Mouse (Mus musculus) embryonic facial prominence, embryonic 14.5 days (tissue): ENCODE data around the gene Slc22a14. TPM values are rescaled to one million over a fixed set of nuclear protein-coding genes. Genes with fewer than 3 reads are reported as not detected.

ENCODE experiments used
- ATAC-seq: fragments of 200-750 bp; cut with Nextera tagmentation; 2 replicates; pipeline ENCODE4 v1.8.0; 2017; ENCODE audit warnings: low read depth, moderate number of reproducible peaks, moderate TSS enrichment
- DNase-seq: peaks from one replicate; pipeline ENCODE4 v3.0.0-alpha.2; 2015; ENCODE audit warnings: low spot score
- H3K27ac ChIP-seq: fragments of 300-500 bp; sonication (generic); replicated peaks from 2 replicates; pipeline ENCODE4 v1.5.1; 2014; ENCODE audit warnings: low read depth, mild to moderate bottlenecking, low read length, moderate library complexity
- H3K27me3 ChIP-seq: fragments of 300-500 bp; sonication (generic); replicated peaks from 2 replicates; pipeline ENCODE4 v1.6.1; 2014; ENCODE audit warnings: low read length; ENCODE audit not compliant: control insufficient read depth, insufficient read depth
- H3K36me3 ChIP-seq: fragments of 300-500 bp; sonication (generic); 2 replicates; pipeline ENCODE4 v1.6.1; 2014; ENCODE audit warnings: low read length, mixed read lengths; ENCODE audit not compliant: control insufficient read depth, insufficient read depth
- H3K4me1 ChIP-seq: fragments of 300-500 bp; sonication (generic); 2 replicates; pipeline ENCODE4 v1.6.1; 2014; ENCODE audit warnings: antibody characterized with exemption, low read length; ENCODE audit not compliant: control insufficient read depth, insufficient read depth
- H3K4me2 ChIP-seq: fragments of 300-500 bp; sonication (generic); 2 replicates; pipeline ENCODE4 v1.6.1; 2014; ENCODE audit warnings: low read depth, mild to moderate bottlenecking, low read length, moderate library complexity, mixed read lengths
- H3K4me3 ChIP-seq: fragments of 300-500 bp; sonication (generic); 2 replicates; pipeline ENCODE4 v1.5.1; 2014; ENCODE audit warnings: low read depth, mild to moderate bottlenecking, low read length
- H3K9ac ChIP-seq: fragments of 300-500 bp; sonication (generic); 2 replicates; pipeline ENCODE4 v1.6.1; 2014; ENCODE audit warnings: low read depth, mild to moderate bottlenecking, low read length, moderate library complexity, mixed read lengths
- H3K9me3 ChIP-seq: fragments of 300-500 bp; sonication (generic); 2 replicates; pipeline ENCODE4 v1.6.1; 2016; ENCODE audit warnings: low read length; ENCODE audit not compliant: control insufficient read depth
- WGBS: fragments of 180-500 bp; shearing (Covaris S2); extraction: QIAGEN DNeasy Blood & Tissue Kit; methylation state at CpG from one replicate; pipeline ENCODE4 v1.1.7; 2014; 5-methylcytosine and 5-hydroxymethylcytosine counted together
- polyA plus RNA-seq: library from polyadenylated mRNA; unstranded; fragments of >200 nt; fragmentation: Nextera tagmentation; extraction: Ambion mirVana; gene quantifications from 2 replicates; pipeline ENCODE4 v1.2.1, GENCODE M21; 2014

The Slc22a14 gene
- polyA plus RNA-seq, 1 experiment from 2014 or later, result not detected

DNA sequence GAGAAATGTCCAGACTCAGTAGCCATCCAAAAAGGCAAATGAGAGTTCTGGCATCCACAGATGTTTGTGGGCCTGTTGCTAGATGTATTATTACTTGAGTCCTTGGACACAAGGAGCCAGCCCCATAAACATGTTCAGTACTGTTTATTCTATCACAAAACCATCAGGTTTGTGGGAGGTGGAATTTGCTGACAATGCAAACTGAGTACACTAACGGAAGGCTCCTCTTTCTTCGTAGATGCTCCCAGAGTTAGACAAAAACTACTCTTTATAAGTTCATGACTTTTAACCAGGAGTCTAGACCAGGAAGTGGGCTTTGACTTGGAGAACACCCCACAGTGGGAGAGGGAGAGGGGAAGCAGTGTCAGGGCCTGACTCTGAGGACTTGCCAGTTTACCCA lies 197.7 kb downstream of the Slc22a14 start:
- no peaks in the 10 kb centered on the region for H3K27me3 ChIP-seq
- DNase-seq, result no peak
- WGBS, result 90% methylated on average over 2 of the region's 2 CpGs
- no peaks in the 10 kb centered on the region for H3K36me3 ChIP-seq
- no peak overlapping the region for H3K9ac ChIP-seq
- H3K4me2 ChIP-seq, result no peak overlapping the region
- ATAC-seq, result no peak
- no peaks in the 10 kb centered on the region for H3K9me3 ChIP-seq
- no peaks in the 10 kb centered on the region for H3K4me1 ChIP-seq
- H3K27ac ChIP-seq, result no peak overlapping the region
- H3K4me3 ChIP-seq, result no peak overlapping the region

DNA sequence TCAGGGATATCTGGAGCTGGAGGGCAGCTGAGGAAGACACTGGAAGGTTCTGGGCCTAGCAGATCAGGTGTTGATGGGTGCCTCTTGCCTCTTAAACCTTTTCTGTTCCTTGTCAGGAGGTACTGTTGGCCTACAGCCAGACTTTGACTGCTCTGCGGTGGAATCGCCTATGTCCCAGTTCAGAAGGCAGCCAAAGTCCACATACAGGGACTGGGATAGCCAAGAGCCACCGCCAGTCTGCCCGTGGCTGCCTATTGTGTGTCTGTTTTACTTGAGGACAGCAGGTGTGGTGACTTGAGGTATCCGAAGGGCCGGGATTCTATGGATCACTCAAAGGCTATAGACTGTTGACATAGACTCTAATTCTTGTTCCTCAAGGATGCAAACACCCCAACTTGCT lies 199.8 kb downstream of the Slc22a14 start:
- ATAC-seq (no peak), DNase-seq (no peak)
- H3K4me2 ChIP-seq, result no peak overlapping the region
- no peaks in the 10 kb centered on the region for H3K9me3 ChIP-seq
- no peak overlapping the region for H3K27ac ChIP-seq
- H3K36me3 ChIP-seq, result no peaks in the 10 kb centered on the region
- no peaks in the 10 kb centered on the region for H3K4me1 ChIP-seq
- no peak overlapping the region for H3K9ac ChIP-seq
- 89% methylated on average over 6 of the region's 6 CpGs for WGBS
- H3K4me3 ChIP-seq, result no peak overlapping the region
- no peaks in the 10 kb centered on the region for H3K27me3 ChIP-seq

DNA sequence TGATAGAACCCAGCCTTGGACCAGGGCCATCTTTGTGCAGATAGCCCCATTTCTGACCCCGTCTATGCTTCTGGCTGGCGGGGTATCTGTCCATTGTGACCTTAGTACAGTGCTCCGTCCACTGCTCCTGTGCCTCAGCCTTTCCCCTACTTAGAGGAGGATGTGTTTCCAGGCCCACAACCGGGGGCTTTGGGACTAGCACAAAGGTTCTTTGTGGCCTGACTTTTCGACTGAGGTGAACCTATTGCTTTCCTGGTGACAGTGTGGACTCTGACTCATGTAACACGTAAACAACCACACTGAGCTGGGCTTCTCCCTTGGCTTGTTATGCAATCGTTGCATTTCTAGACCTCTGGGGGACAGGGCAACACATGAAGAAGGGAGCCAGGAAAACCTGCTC lies 200.6 kb downstream of the Slc22a14 start:
- Histone ChIP-seq H3K27ac (no peak overlapping the region), H3K9ac (no peak overlapping the region), H3K4me3 (no peak overlapping the region), H3K36me3 (no peaks in the 10 kb centered on the region), H3K27me3 (no peaks in the 10 kb centered on the region), H3K9me3 (no peaks in the 10 kb centered on the region), H3K4me1 (no peaks in the 10 kb centered on the region), H3K4me2 (no peak overlapping the region)
- ATAC-seq, result no peak
- WGBS, result 78% methylated on average over 7 of the region's 7 CpGs
- no peak for DNase-seq

DNA sequence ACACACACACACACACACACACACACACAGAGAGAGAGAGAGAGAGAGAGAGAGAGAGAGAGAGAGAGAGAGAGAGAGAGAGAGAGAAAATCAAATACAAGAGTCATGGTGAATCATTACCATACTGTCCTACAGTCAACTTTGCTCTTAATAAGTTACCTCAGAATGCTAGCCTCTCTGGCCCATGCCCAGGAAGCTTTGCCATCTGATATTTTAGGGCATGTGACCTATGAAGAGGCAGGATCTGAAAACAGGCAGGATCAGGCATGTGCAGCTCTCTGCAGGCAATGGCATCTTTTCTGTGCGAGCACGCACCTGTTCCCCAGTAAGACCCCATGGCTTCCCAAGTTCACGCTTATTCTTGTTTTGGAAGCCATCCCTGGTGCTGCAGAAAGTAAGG lies 204.7 kb downstream of the Slc22a14 start:
- no peak overlapping the region for H3K4me3 ChIP-seq
- DNase-seq, result no peak
- 67% methylated on average over 3 of the region's 3 CpGs for WGBS
- peaks cover 7% of the 10 kb centered on the region; the same call in 1 of the 2 replicates for H3K27me3 ChIP-seq
- H3K36me3 ChIP-seq, result no peaks in the 10 kb centered on the region
- no peak for ATAC-seq
- H3K4me2 ChIP-seq, result no peak overlapping the region
- H3K9ac ChIP-seq, result no peak overlapping the region
- no peak overlapping the region for H3K27ac ChIP-seq
- H3K9me3 ChIP-seq, result no peaks in the 10 kb centered on the region
- H3K4me1 ChIP-seq, result no peaks in the 10 kb centered on the region

DNA sequence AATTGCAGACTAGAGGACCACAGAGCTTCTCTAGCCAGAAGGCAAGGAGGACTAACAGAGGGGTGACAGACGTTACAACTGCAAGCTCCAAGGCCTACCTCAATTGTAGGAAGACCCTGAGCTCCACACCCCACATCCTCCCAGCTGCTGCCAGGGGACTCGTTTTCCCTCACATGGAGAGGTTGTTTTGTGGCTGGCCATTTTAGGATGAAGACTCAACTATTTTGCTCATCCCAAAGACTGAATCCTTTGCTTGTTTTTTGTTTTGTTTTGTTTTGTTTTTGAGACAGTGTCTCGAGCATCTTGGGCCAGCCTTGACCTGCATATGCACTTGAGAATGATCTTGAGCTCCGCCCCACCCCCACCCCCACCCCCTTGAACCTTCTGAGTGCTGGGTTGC lies 206.5 kb downstream of the Slc22a14 start, which contains the start of gene Gm47289:
Gene Gm47289 (plus strand): TSS at position 301 of the 400 bp plus-strand sequence.
- Histone ChIP-seq H3K4me1 (no peaks in the 10 kb centered on the region), H3K27ac (no peak within 1 kb of the TSS), H3K4me3 (no peak within 1 kb of the TSS), H3K9ac (no peak within 1 kb of the TSS), H3K36me3 (no peaks in the 10 kb centered on the region), H3K27me3 (peaks cover 13% of the 10 kb centered on the region; the same call in 1 of the 2 replicates), H3K4me2 (no peak within 1 kb of the TSS), H3K9me3 (no peaks in the 10 kb centered on the region)
- no peak for ATAC-seq
- WGBS, result 62% methylated on average over 4 of the region's 4 CpGs
- DNase-seq, result no peak

DNA sequence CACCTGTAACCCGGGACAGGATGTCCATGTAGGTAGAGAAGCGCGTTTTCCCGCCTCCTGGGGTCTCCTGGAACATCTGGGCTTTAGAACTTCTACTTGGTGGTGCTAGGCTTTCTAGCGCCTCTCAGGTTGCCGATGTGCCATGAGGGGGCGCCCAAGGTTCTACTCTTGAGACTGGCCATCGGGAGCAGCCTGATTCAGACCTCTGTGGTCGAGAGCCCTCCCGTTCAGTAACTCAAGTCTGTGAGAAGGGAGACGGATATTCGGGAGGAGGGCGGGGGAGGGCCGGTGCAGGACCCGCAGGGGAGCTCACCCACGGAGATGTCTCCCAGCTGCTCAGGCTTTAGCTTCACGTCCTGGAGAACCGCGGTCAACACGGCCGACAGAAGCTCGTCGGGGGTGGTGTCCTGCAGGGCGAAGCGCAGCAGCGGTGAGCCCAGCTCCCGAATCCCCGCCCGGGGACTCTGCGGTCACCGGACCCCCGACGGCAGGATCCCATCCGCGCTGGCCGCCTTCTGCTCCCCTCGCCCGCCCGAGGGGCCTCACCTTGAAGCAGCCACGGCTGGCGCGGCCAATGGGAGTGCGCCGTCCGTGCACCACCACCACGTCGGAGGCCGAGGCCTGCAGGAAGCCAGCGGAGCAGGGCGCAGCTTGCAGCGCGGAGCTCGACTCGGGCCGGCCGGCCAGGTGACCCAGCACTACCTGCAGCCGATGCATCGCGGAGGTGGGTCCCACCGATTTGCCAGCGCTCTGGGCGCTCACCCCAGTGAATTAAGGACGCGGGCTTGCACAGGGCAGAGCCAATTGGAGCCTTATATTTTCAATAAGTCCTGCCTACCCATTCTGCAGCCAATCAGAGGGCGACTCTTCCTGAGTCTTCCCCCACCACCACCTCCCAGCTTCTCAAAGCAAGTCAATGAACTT lies 208.8 kb downstream of the Slc22a14 start, which contains the start of gene Acaa1b:
Gene Acaa1b (minus strand): TSS at position 816 of the 924 bp plus-strand sequence.
- ATAC-seq, result peak; percentile 92
- no peaks in the 10 kb centered on the region for H3K4me1 ChIP-seq
- peak within 1 kb of the TSS; percentile 63 for H3K4me2 ChIP-seq
- peak within 1 kb of the TSS; percentile 50 for H3K4me3 ChIP-seq
- H3K9me3 ChIP-seq, result no peaks in the 10 kb centered on the region
- 1% methylated on average over 31 of the region's 65 CpGs for WGBS
- H3K27ac ChIP-seq, result no peak within 1 kb of the TSS
- DNase-seq, result peak; percentile 90
- peak within 1 kb of the TSS; percentile 43; the same call in 1 of the 2 replicates for H3K9ac ChIP-seq
- no peaks in the 10 kb centered on the region for H3K36me3 ChIP-seq
- H3K27me3 ChIP-seq, result peaks cover 13% of the 10 kb centered on the region; the same call in 1 of the 2 replicates

DNA sequence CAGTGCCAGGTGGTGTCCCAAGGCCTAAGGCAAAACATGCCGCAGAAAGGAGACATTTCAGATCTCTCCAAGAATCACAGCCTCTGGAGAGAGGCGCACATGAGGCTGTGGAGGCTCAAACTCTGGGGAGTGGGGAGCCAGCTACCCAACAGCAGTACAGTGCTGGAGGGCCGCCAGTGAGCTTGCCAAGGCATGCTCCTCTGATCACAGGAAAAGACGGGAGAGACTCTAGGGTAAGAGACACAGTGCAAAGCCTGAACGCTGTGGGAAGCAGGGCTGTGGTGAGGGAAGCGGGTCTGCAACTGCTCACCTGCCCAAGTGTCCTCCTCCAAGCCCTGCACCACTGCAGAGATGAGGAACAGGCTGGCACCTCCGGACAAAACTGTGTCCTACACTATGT lies 209.5 kb downstream of the Slc22a14 start:
- no peaks in the 10 kb centered on the region for H3K36me3 ChIP-seq
- H3K9me3 ChIP-seq, result no peaks in the 10 kb centered on the region
- H3K4me3 ChIP-seq, result peak overlapping the region; percentile 50; the same call in 1 of the 2 replicates
- no peak overlapping the region for H3K27ac ChIP-seq
- WGBS, result 39% methylated on average over 6 of the region's 7 CpGs
- H3K4me1 ChIP-seq, result no peaks in the 10 kb centered on the region
- DNase-seq (peak; percentile 32), ATAC-seq (0 out of 2 replicates have a peak, but pooled peaks have one; percentile 13)
- H3K4me2 ChIP-seq, result peak overlapping the region; percentile 63
- H3K27me3 ChIP-seq, result peaks cover 13% of the 10 kb centered on the region; the same call in 1 of the 2 replicates
- 0 out of 2 replicates have a peak overlapping the region, but pooled peaks have one; percentile 43 for H3K9ac ChIP-seq

DNA sequence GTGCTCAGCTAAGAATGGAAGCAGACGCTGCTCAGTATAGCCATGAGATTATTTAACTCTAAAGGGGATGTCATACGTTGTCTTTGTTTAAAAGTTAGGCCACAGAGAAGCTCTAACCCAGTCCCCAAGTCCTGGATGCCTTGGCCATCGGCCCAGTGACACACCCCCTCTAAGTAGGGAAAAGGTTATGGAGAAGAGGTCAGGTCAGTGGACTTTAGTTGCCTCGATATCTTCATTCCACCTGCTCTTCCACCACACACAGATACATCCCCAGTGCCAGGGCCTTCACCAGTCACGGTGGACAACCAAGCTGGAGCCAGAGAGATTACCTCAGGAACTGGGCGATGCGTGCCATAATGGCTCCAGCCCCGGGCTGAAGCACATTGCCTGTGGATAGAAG lies 209.9 kb downstream of the Slc22a14 start:
- Histone ChIP-seq H3K4me3 (no peak overlapping the region), H3K4me1 (no peaks in the 10 kb centered on the region), H3K27me3 (peaks cover 13% of the 10 kb centered on the region; the same call in 1 of the 2 replicates), H3K36me3 (no peaks in the 10 kb centered on the region), H3K9ac (no peak overlapping the region), H3K27ac (no peak overlapping the region), H3K4me2 (no peak overlapping the region), H3K9me3 (no peaks in the 10 kb centered on the region)
- 77% methylated on average over 8 of the region's 8 CpGs for WGBS
- no peak for DNase-seq
- no peak for ATAC-seq
